Mouse (Mus musculus) MEL (cell line): Measurements from ENCODE around the gene Smim5. TPM values are rescaled to one million over a fixed set of nuclear protein-coding genes. Genes with fewer than 3 reads are reported as not detected.

Source experiments
- DNase-seq: peaks from one replicate; pipeline ENCODE4 v3.0.0; 2011; ENCODE audit warnings: low read depth, low spot score
- H3K27ac ChIP-seq: 2 replicates; pipeline ENCODE4 v1.5.1; 2012; ENCODE audit warnings: low read depth, mild to moderate bottlenecking, control low read depth, low read length, moderate library complexity; ENCODE audit not compliant: control insufficient read depth
- H3K27me3 ChIP-seq, 2 experiments: fragments of 150-350 bp in 1 of 2; sonication (generic) in 1 of 2; 2 replicates each; pipeline ENCODE4 v1.6.1; 2012; ENCODE audit warnings: low read length in 2 of 2, mild to moderate bottlenecking in 2 of 2, improper control_type of control experiment in 1 of 2, moderate library complexity in 1 of 2; ENCODE audit not compliant: insufficient read depth in 2 of 2, control insufficient read depth in 1 of 2
- H3K36me3 ChIP-seq, 2 experiments: 2 replicates each; pipeline ENCODE4 v1.6.1; 2012 to 2014; ENCODE audit warnings: low read length in 2 of 2, improper control_type of control experiment in 1 of 2, inconsistent platforms in 1 of 2, mild to moderate bottlenecking in 1 of 2; ENCODE audit not compliant: insufficient read depth in 2 of 2, control insufficient read depth in 1 of 2
- H3K4me1 ChIP-seq, 2 experiments: fragments of 150-350 bp in 1 of 2; sonication (generic) in 1 of 2; 2 replicates each; pipeline ENCODE4 v1.6.1; 2012; ENCODE audit warnings: low read length in 2 of 2, improper control_type of control experiment in 1 of 2, mild to moderate bottlenecking in 1 of 2; ENCODE audit not compliant: insufficient read depth in 2 of 2, control insufficient read depth in 1 of 2
- H3K4me3 ChIP-seq, 2 experiments: fragments of 150-350 bp in 1 of 2; sonication (generic) in 1 of 2; 2 replicates each; pipeline ENCODE4 v1.5.1; 2012; ENCODE audit warnings: low read depth in 2 of 2, low read length in 2 of 2, mild to moderate bottlenecking in 2 of 2, moderate library complexity in 2 of 2, control low read depth in 1 of 2, improper control_type of control experiment in 1 of 2; ENCODE audit not compliant: control insufficient read depth in 1 of 2, insufficient read depth in 1 of 2
- H3K79me2 ChIP-seq: 2 replicates; pipeline ENCODE4 v1.6.1; 2012; ENCODE audit warnings: mild to moderate bottlenecking, low read length, moderate library complexity; ENCODE audit not compliant: control insufficient read depth, poor library complexity, insufficient read depth
- H3K9ac ChIP-seq: 2 replicates; pipeline ENCODE4 v1.6.1; 2012; ENCODE audit warnings: low read depth, mild to moderate bottlenecking, control low read depth, low read length, moderate library complexity; ENCODE audit not compliant: control insufficient read depth, poor library complexity, severe bottlenecking
- H3K9me3 ChIP-seq: fragments of 150-350 bp; sonication (generic); replicated peaks from 2 replicates; pipeline ENCODE4 v1.6.1; 2012; ENCODE audit warnings: mild to moderate bottlenecking, low read length, improper control_type of control experiment, moderate library complexity; ENCODE audit not compliant: insufficient read depth
- BHLHE40 ChIP-seq: IDR thresholded peaks from 2 replicates; pipeline ENCODE4 v1.6.1; 2012; ENCODE audit warnings: low read depth, mild to moderate bottlenecking, inconsistent platforms, low read length, improper control_type of control experiment, borderline replicate concordance
- CHD1 ChIP-seq: IDR thresholded peaks from 2 replicates; pipeline ENCODE4 v1.6.1; 2012; ENCODE audit warnings: low read depth, mild to moderate bottlenecking, inconsistent platforms, low read length, improper control_type of control experiment
- CTCF ChIP-seq, 3 experiments: IDR thresholded peaks in 2 of 3; conservative IDR thresholded peaks in 1 of 3; 2 replicates each; pipeline ENCODE4 v1.5.1; 2011 to 2012; ENCODE audit warnings: low read length in 3 of 3, low read depth in 2 of 3, mild to moderate bottlenecking in 2 of 3, improper control_type of control experiment in 1 of 3, inconsistent platforms in 1 of 3, mixed read lengths in 1 of 3, moderate library complexity in 1 of 3; ENCODE audit not compliant: control insufficient read depth in 1 of 3, insufficient read depth in 1 of 3, poor library complexity in 1 of 3, severe bottlenecking in 1 of 3
- E2F4 ChIP-seq: IDR thresholded peaks from 2 replicates; pipeline ENCODE4 v1.6.1; 2011; ENCODE audit warnings: low read depth, low read length, improper control_type of control experiment, borderline replicate concordance
- EP300 ChIP-seq, 2 experiments: IDR thresholded peaks; 2 replicates each; pipeline ENCODE4 v1.6.1; 2011; ENCODE audit warnings: improper control_type of control experiment in 2 of 2, low read length in 2 of 2, low read depth in 1 of 2, mild to moderate bottlenecking in 1 of 2
- GABPA ChIP-seq: IDR thresholded peaks from 2 replicates; pipeline ENCODE4 v1.6.1; 2012; ENCODE audit warnings: low read depth, mild to moderate bottlenecking, inconsistent platforms, low read length, improper control_type of control experiment, moderate library complexity
- GATA1 ChIP-seq: IDR thresholded peaks from 2 replicates; pipeline ENCODE4 v1.6.1; 2011; ENCODE audit warnings: low read depth, low read length, improper control_type of control experiment
- KAT2A ChIP-seq: conservative IDR thresholded peaks from 2 replicates; pipeline ENCODE4 v1.6.1; 2012; ENCODE audit warnings: low read depth, low read length, improper control_type of control experiment, inconsistent platforms
- MAFK ChIP-seq: IDR thresholded peaks from 2 replicates; pipeline ENCODE4 v1.6.1; 2011; ENCODE audit warnings: low read depth, mild to moderate bottlenecking, low read length, improper control_type of control experiment, borderline replicate concordance
- MEF2A ChIP-seq: IDR thresholded peaks from 2 replicates; pipeline ENCODE4 v1.6.1; 2014; ENCODE audit warnings: low read depth, mild to moderate bottlenecking, inconsistent platforms, low read length, improper control_type of control experiment; ENCODE audit not compliant: poor library complexity, insufficient replicate concordance, severe bottlenecking; ENCODE audit errors: extremely low read depth
- MYB ChIP-seq: IDR thresholded peaks from 2 replicates; pipeline ENCODE4 v1.6.1; 2011; ENCODE audit warnings: mild to moderate bottlenecking, low read depth, low read length, improper control_type of control experiment
- NELFE ChIP-seq: IDR thresholded peaks from 2 replicates; pipeline ENCODE4 v1.6.1; 2011; ENCODE audit warnings: low read depth, low read length, improper control_type of control experiment
- POLR2A ChIP-seq, 2 experiments: IDR thresholded peaks; 2 replicates each; pipeline ENCODE4 v1.6.1; 2011 to 2012; ENCODE audit warnings: low read length in 2 of 2, mild to moderate bottlenecking in 2 of 2, control low read depth in 1 of 2, improper control_type of control experiment in 1 of 2, low read depth in 1 of 2, moderate library complexity in 1 of 2; ENCODE audit not compliant: control insufficient read depth in 1 of 2, insufficient read depth in 1 of 2, poor library complexity in 1 of 2
- POLR2AphosphoS2 ChIP-seq: IDR thresholded peaks from 2 replicates; pipeline ENCODE4 v1.6.1; 2011; ENCODE audit warnings: low read length, improper control_type of control experiment
- POLR2AphosphoS5 ChIP-seq: IDR thresholded peaks from 2 replicates; pipeline ENCODE4 v1.6.1; 2012; ENCODE audit warnings: low read depth, borderline replicate concordance, mild to moderate bottlenecking, inconsistent platforms, low read length, moderate library complexity, mixed read lengths
- RAD21 ChIP-seq: IDR thresholded peaks from 2 replicates; pipeline ENCODE4 v1.6.1; 2011; ENCODE audit warnings: mild to moderate bottlenecking, low read depth, low read length, improper control_type of control experiment
- SIN3A ChIP-seq: IDR thresholded peaks from 2 replicates; pipeline ENCODE4 v1.6.1; 2012; ENCODE audit warnings: low read length, improper control_type of control experiment, inconsistent platforms
- TAL1 ChIP-seq: IDR thresholded peaks from 2 replicates; pipeline ENCODE4 v1.6.1; 2012; ENCODE audit warnings: mild to moderate bottlenecking, inconsistent platforms, low read length, moderate library complexity, mixed read lengths
- TCF12 ChIP-seq: IDR thresholded peaks from 2 replicates; pipeline ENCODE4 v1.6.1; 2014; ENCODE audit warnings: low read depth, mild to moderate bottlenecking, inconsistent platforms, low read length, improper control_type of control experiment, moderate library complexity
- UBTF ChIP-seq: IDR thresholded peaks from 2 replicates; pipeline ENCODE4 v1.6.1; 2012; ENCODE audit warnings: low read depth, mild to moderate bottlenecking, inconsistent platforms, low read length, improper control_type of control experiment, moderate library complexity, borderline replicate concordance; ENCODE audit not compliant: insufficient read depth
- USF2 ChIP-seq, 2 experiments: IDR thresholded peaks; 2 replicates each; pipeline ENCODE4 v1.6.1; 2011 to 2012; ENCODE audit warnings: improper control_type of control experiment in 2 of 2, low read length in 2 of 2, borderline replicate concordance in 1 of 2, inconsistent platforms in 1 of 2, low read depth in 1 of 2, mild to moderate bottlenecking in 1 of 2; ENCODE audit not compliant: insufficient read depth in 1 of 2
- ZC3H11A ChIP-seq: IDR thresholded peaks from 2 replicates; pipeline ENCODE4 v1.6.1; 2012; ENCODE audit warnings: low read depth, mild to moderate bottlenecking, inconsistent platforms, low read length, improper control_type of control experiment
- ZKSCAN1 ChIP-seq: IDR thresholded peaks from 2 replicates; pipeline ENCODE4 v1.6.1; 2012; ENCODE audit warnings: low read depth, mild to moderate bottlenecking, inconsistent platforms, low read length, improper control_type of control experiment, moderate library complexity
- ZMIZ1 ChIP-seq: IDR thresholded peaks from 2 replicates; pipeline ENCODE4 v1.6.1; 2012; ENCODE audit warnings: low read depth, mild to moderate bottlenecking, inconsistent platforms, low read length, improper control_type of control experiment, moderate library complexity
- polyA plus RNA-seq, 2 experiments: library from polyadenylated mRNA; stranded (reverse) in 1 of 2; unstranded in 1 of 2; fragments of >175 nt in 1 of 2; fragments of >200 nt in 1 of 2; gene quantifications; 2 replicates each; pipeline versions ENCODE4 v1.2.1 to v1.2.4; 2012; ENCODE audit warnings: low replicate concordance in 2 of 2, low read depth in 1 of 2; ENCODE audit not compliant: insufficient read length in 2 of 2, insufficient read depth in 1 of 2, missing spikeins in 1 of 2
- total RNA-seq: library from RNA; depleted of rRNA; stranded (reverse); fragments of 300-350 nt; gene quantifications from 2 replicates; pipeline ENCODE4 v1.2.3, GENCODE M21; 2012

The Smim5 gene
- total and polyA plus RNA-seq, 3 experiments, result 24.8 to 41.0 TPM; not detected in 1

DNA sequence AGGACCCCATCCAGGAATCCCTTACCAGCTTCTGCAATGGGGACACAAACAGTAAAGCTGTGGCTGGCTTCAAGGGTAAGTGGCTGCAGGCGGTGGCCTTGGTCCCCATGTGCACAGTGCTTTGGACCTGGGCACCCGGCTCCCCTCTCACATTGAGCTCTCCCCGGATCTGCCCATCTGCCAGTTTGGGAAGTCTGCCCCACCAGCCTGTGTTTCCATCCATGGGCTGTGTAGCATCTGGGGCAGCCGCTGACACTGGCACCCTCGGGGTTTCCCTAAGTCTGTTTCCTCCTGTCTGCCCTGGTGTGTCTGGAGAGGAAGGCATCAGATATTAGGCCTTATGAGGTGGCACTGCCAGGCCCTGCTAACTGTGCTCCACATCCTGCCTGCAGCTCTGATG lies 11.7 kb upstream of the Smim5 start:
- H3K27me3 ChIP-seq, result no peaks in the 10 kb centered on the region
- no peak overlapping the region for H3K27ac ChIP-seq
- no peak for TF ChIP-seq ZKSCAN1
- TF ChIP-seq SIN3A, result no peak
- TF ChIP-seq MYB, result no peak
- no peak for TF ChIP-seq KAT2A
- TF ChIP-seq NELFE, result no peak
- no peak for TF ChIP-seq GATA1
- no peak for TF ChIP-seq TAL1
- TF ChIP-seq BHLHE40, result no peak
- no peak for TF ChIP-seq POLR2AphosphoS2
- TF ChIP-seq USF2 (IDR thresholded peaks at IDR 0.05; ENCODE audit: borderline replicate concordance in 1 of 2, insufficient read depth in 1 of 2, low read depth in 1 of 2, low read length in 2 of 2), result no peak
- no peaks in the 10 kb centered on the region for H3K9me3 ChIP-seq
- no peaks in the 10 kb centered on the region for H3K79me2 ChIP-seq
- H3K9ac ChIP-seq, result no peak overlapping the region
- no peaks in the 10 kb centered on the region for H3K36me3 ChIP-seq
- DNase-seq, result no peak
- H3K4me3 ChIP-seq, result no peak overlapping the region
- no peaks in the 10 kb centered on the region for H3K4me1 ChIP-seq

DNA sequence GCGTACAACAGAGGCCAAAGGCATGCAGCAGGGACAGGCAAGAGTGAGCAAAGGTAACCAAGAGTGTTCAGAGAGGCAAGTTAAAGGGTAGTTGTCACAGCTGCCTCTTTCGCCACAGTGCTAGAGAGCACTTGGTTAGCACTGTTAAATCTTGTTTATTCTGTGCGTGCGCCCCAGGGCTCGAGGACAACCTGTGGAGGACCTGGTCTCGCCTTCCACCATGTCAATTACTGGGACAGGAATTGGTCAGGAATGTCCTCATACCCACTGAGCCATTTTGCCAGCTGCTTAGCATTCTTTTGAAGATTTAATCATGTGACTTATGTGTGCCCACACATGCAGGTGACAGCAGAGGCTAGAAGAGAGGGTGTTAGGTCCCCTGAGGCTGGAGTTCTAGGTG lies 10.6 kb upstream of the Smim5 start:
- Histone ChIP-seq H3K27ac (no peak overlapping the region), H3K27me3 (no peaks in the 10 kb centered on the region), H3K79me2 (no peaks in the 10 kb centered on the region), H3K9me3 (no peaks in the 10 kb centered on the region), H3K9ac (no peak overlapping the region), H3K36me3 (no peaks in the 10 kb centered on the region), H3K4me3 (no peak overlapping the region), H3K4me1 (no peaks in the 10 kb centered on the region)
- TF ChIP-seq POLR2AphosphoS5 (no peak), ZKSCAN1 (no peak), TCF12 (no peak), ZC3H11A (no peak), POLR2A (IDR thresholded peaks at IDR 0.05; ENCODE audit: control insufficient read depth in 1 of 2, insufficient read depth in 1 of 2, low read depth in 1 of 2, low read length in 2 of 2, poor library complexity in 1 of 2) (no peak), MAFK (no peak), UBTF (no peak), ZMIZ1 (no peak), MEF2A (no peak), E2F4 (no peak), TAL1 (no peak), NELFE (no peak), EP300 (IDR thresholded peaks at IDR 0.05; ENCODE audit: low read depth in 1 of 2, low read length in 2 of 2) (no peak), GABPA (no peak), CHD1 (no peak), RAD21 (no peak), CTCF (IDR thresholded peaks at IDR 0.05 in 2 of 3, conservative IDR thresholded peaks at IDR 0.05 in 1 of 3; ENCODE audit: control insufficient read depth in 1 of 3, insufficient read depth in 1 of 3, low read depth in 2 of 3, low read length in 3 of 3, poor library complexity in 1 of 3, severe bottlenecking in 1 of 3) (no peak)
- DNase-seq, result no peak
